In genomic region chr7:133976388-133977122, GRCm38 (mm10) we compare ENCODE assay signal across 26 mouse cellular contexts.
DNase-seq lines count a peak whose midpoint lies in the region; ATAC-seq lines count a peak whose summit lies in the region.
"Had no signal": no experiment of that assay in that cellular context is flagged by ENCODE, and none has a peak within 500 bp of the region (broad histone marks: within the 10 kb centered on the region; RNA-seq: fewer than 3 reads in every experiment).

No protein-coding gene starts in this region.

- H3K9ac ChIP-seq in kidney, embryonic 16.5 days (replicated peaks; ENCODE audit: low read length), result no peak overlapping the region
- no peak overlapping the region for H3K9ac ChIP-seq in neural tube, embryonic 13.5 days
- H3K9ac ChIP-seq in limb, embryonic 12.5 days (replicated peaks), result no peak overlapping the region
- H3K9ac ChIP-seq in neural tube, embryonic 15.5 days (replicated peaks), result no peak overlapping the region
- H3K9ac ChIP-seq: heart, embryonic 13.5 days; hindbrain, embryonic 12.5 days; liver, embryonic 14.5 days; neural tube, embryonic 12.5 days had no signal

- H3K4me1 ChIP-seq in kidney, embryonic 16.5 days (ENCODE audit: insufficient read depth, low read length), result peaks cover 17% of the 10 kb centered on the region
- peaks cover 17% of the 10 kb centered on the region for H3K4me1 ChIP-seq in neural tube, embryonic 13.5 days (replicated peaks)
- peaks cover 20% of the 10 kb centered on the region; the same call in 1 of the 2 replicates for H3K4me1 ChIP-seq in limb, embryonic 12.5 days (replicated peaks)
- peaks cover 27% of the 10 kb centered on the region for H3K4me1 ChIP-seq in neural tube, embryonic 15.5 days
- H3K4me1 ChIP-seq: forebrain, embryonic 10.5 days; hindbrain, embryonic 12.5 days had no signal

- H3K27ac ChIP-seq in kidney, embryonic 16.5 days (ENCODE audit: low read length), result peak overlapping the region; percentile 43; the same call in 1 of the 2 replicates
- 0 out of 2 replicates have a peak overlapping the region, but pooled peaks have one; percentile 33 for H3K27ac ChIP-seq in neural tube, embryonic 13.5 days (replicated peaks)
- H3K27ac ChIP-seq in limb, embryonic 12.5 days, result peak overlapping the region; percentile 32; the same call in 1 of the 2 replicates
- H3K27ac ChIP-seq in neural tube, embryonic 15.5 days (replicated peaks), result 0 out of 2 replicates have a peak overlapping the region, but pooled peaks have one; percentile 37
- H3K27ac ChIP-seq: forebrain, embryonic 10.5 days; heart, embryonic 13.5 days; hindbrain, embryonic 12.5 days; liver, embryonic 14.5 days; neural tube, embryonic 12.5 days had no signal

- DNase-seq in kidney, postnatal 10 days, result no peak
- no peak for DNase-seq in neural tube, embryonic 10.5 days (ENCODE audit: extremely low spot score, low spot score)
- DNase-seq in liver, result no peak
- DNase-seq in thymus, postnatal 25 days, result no peak
- DNase-seq: adrenal gland, postnatal 10 days; cerebellum, adult 2 months; cerebellum, postnatal 25 days; gastrocnemius, postnatal 10 days; heart, adult 18-20 months; heart, postnatal 14 days; kidney, adult 9 months; layer of hippocampus, adult 9-11 months; lung, postnatal 14 days; midbrain, embryonic 14.5 days had no signal

- no peak for ATAC-seq in kidney, embryonic 16.5 days (ENCODE audit: low FRiP score, low TSS enrichment)
- no peak for ATAC-seq in neural tube, embryonic 13.5 days (ENCODE audit: low read depth)
- ATAC-seq in limb, embryonic 12.5 days (ENCODE audit: insufficient number of reproducible peaks, insufficient read depth, low FRiP score, low TSS enrichment, low read depth), result peak; percentile 56; the same call in 1 of the 2 replicates
- no peak for ATAC-seq in neural tube, embryonic 15.5 days (ENCODE audit: low FRiP score)
- ATAC-seq: activated CD4-positive, CD25-positive, alpha-beta regulatory T cell, adult 4 months; forebrain, embryonic 16.5 days; intestine, embryonic 16.5 days had no signal

- 25% methylated on average over 8 of the region's 8 CpGs for WGBS in kidney, embryonic 16.5 days
- 14% methylated on average over 8 of the region's 8 CpGs for WGBS in neural tube, embryonic 13.5 days
- WGBS in limb, embryonic 12.5 days, result 21% methylated on average over 8 of the region's 8 CpGs
- WGBS in neural tube, embryonic 15.5 days, result 14% methylated on average over 8 of the region's 8 CpGs

- H3K9me3 ChIP-seq in kidney, embryonic 16.5 days (ENCODE audit: low read length), result no peaks in the 10 kb centered on the region
- no peaks in the 10 kb centered on the region for H3K9me3 ChIP-seq in neural tube, embryonic 13.5 days
- no peaks in the 10 kb centered on the region for H3K9me3 ChIP-seq in limb, embryonic 12.5 days
- no peaks in the 10 kb centered on the region for H3K9me3 ChIP-seq in neural tube, embryonic 15.5 days (replicated peaks)
- H3K9me3 ChIP-seq: forebrain, embryonic 10.5 days; heart, embryonic 13.5 days; hindbrain, embryonic 12.5 days; neural tube, embryonic 12.5 days had no signal

- H3K36me3 ChIP-seq in kidney, embryonic 16.5 days (ENCODE audit: insufficient read depth, low read length), result no peaks in the 10 kb centered on the region
- no peaks in the 10 kb centered on the region for H3K36me3 ChIP-seq in neural tube, embryonic 13.5 days
- H3K36me3 ChIP-seq in limb, embryonic 12.5 days, result no peaks in the 10 kb centered on the region
- no peaks in the 10 kb centered on the region for H3K36me3 ChIP-seq in neural tube, embryonic 15.5 days
- H3K36me3 ChIP-seq: forebrain, embryonic 10.5 days; heart, embryonic 13.5 days; hindbrain, embryonic 12.5 days; neural tube, embryonic 12.5 days had no signal

- no peak overlapping the region for H3K4me3 ChIP-seq in kidney, embryonic 16.5 days (ENCODE audit: low read length)
- H3K4me3 ChIP-seq in neural tube, embryonic 13.5 days, result no peak overlapping the region
- no peak overlapping the region for H3K4me3 ChIP-seq in limb, embryonic 12.5 days (replicated peaks)
- no peak overlapping the region for H3K4me3 ChIP-seq in neural tube, embryonic 15.5 days (replicated peaks)
- H3K4me3 ChIP-seq: forebrain, embryonic 10.5 days; heart, embryonic 13.5 days; hindbrain, embryonic 12.5 days; neural tube, embryonic 12.5 days had no signal

- H3K27me3 ChIP-seq in kidney, embryonic 16.5 days (ENCODE audit: insufficient read depth, low read length), result no peaks in the 10 kb centered on the region
- no peaks in the 10 kb centered on the region for H3K27me3 ChIP-seq in neural tube, embryonic 13.5 days
- no peaks in the 10 kb centered on the region for H3K27me3 ChIP-seq in limb, embryonic 12.5 days
- H3K27me3 ChIP-seq in neural tube, embryonic 15.5 days (replicated peaks), result no peaks in the 10 kb centered on the region
- H3K27me3 ChIP-seq: heart, embryonic 13.5 days; hindbrain, embryonic 12.5 days; neural tube, embryonic 12.5 days had no signal

- H3K4me2 ChIP-seq in kidney, embryonic 16.5 days (replicated peaks; ENCODE audit: low read depth, low read length), result no peak overlapping the region; the same call in 1 of the 2 replicates
- H3K4me2 ChIP-seq in neural tube, embryonic 13.5 days, result no peak overlapping the region
- no peak overlapping the region; the same call in 1 of the 2 replicates for H3K4me2 ChIP-seq in limb, embryonic 12.5 days
- 0 out of 2 replicates have a peak overlapping the region, but pooled peaks have one; percentile 5 for H3K4me2 ChIP-seq in neural tube, embryonic 15.5 days
- H3K4me2 ChIP-seq: heart, embryonic 13.5 days; hindbrain, embryonic 12.5 days; neural tube, embryonic 12.5 days had no signal
